Mouse (Mus musculus) bone marrow, adult 2 months (tissue): ENCODE data around the gene Vps13d.

Experiments used
- CTCF ChIP-seq: fragments of 200-500 bp; IDR thresholded peaks from 2 replicates; pipeline ENCODE4 v1.5.1; 2011; ENCODE audit warnings: low read length, control low read depth; ENCODE audit not compliant: control insufficient read depth, insufficient read depth
- POLR2A ChIP-seq: fragments of 200-500 bp; IDR thresholded peaks from 2 replicates; pipeline ENCODE4 v1.6.1; 2011; ENCODE audit warnings: low read depth, mild to moderate bottlenecking, control low read depth, low read length, borderline replicate concordance; ENCODE audit not compliant: control insufficient read depth

DNA sequence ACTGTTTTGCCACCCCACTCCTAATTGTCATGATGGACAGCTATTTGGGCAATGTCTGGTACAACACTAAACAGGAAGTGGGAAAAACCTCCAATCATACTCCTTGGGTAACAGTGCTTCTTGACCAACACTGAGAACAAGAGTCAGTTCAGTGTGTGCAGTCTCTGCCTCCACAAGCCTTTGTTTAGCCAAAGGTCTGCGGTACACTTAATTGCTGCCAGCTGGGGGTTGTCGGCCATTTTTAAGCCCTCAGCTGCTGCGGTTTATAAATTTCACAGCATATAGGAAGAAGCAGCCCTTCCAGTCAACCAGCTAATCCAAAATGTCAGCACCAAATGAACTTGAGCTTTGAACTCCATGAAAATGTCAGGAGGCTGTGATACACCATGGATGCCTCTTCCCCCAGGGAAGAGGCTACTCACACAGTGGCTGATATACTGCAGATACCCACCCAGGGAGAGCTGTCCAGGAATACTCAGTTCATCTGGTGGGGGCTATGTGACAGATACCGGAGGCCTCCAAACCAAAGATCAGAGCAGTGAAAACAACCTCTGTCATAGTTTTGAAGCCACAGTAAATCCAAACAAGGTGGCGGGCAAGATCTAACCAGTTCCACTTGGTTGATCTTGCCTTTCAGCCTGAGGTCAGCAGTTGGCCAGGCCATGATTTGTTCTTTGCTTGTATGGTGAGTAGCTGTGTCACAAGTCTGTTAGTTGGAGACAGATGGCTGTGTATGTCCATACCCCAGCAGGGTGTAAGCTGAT is 206.2 kb downstream of the Vps13d start:
- TF ChIP-seq POLR2A: no peak
- no peak for TF ChIP-seq CTCF
